Mouse (Mus musculus) skeletal muscle tissue, adult 2 months (tissue): ENCODE measurements around the gene Coa4.

ENCODE experiments used
- DNase-seq: peaks from one replicate; pipeline ENCODE4 v3.0.0-alpha.2; 2012; ENCODE audit warnings: low read depth, low spot score

The Coa4 gene

GRCm38 (mm10) chr7:100536804-100537518 lies at the start of gene Coa4:
Coa4 (plus strand) TSS chr7:100537071.
- DNase-seq, result peak; percentile 91

GRCm38 (mm10) chr7:100487301-100487700 lies 49.6 kb upstream of the Coa4 start:
- DNase-seq, result no peak

DNA sequence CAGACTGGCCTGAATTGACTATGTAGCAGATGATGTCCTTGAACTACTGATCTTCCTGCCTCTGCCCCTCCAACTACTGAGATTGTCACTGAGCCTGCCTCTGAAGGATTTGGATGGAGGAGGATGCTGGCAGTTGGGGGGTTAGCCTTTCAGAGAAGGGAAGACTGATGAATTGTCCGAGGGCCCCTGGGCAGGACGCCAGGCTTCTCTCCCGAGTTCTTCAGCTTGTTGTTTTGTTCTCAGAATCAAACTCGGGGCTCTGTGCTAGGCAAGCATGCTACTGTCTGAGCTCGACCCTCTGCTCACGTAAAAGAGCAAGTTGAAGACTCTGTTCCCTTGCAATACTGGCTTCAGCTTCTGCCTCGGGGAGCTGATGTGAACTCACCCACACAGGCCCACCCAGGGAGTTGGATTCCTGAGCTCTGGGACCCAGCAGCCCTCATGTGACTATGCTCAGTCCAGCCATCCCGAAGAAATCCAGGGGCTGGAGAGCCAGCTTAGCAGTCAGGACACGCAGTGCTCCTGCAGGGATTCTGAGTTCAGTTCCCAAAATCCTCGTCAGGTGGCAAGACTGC lies 48.3 kb upstream of the Coa4 start:
- no peak for DNase-seq

GRCm38 (mm10) chr7:100492391-100493116 lies 44.3 kb upstream of the Coa4 start:
- DNase-seq, result no peak

- DNase-seq, result peak; percentile 70
Measured at GRCm38 (mm10) chr7:100493117-100493483, 43.8 kb upstream of the Coa4 start, which contains the start of gene Ucp2. Ucp2 (plus strand) TSS chr7:100493337.

DNA sequence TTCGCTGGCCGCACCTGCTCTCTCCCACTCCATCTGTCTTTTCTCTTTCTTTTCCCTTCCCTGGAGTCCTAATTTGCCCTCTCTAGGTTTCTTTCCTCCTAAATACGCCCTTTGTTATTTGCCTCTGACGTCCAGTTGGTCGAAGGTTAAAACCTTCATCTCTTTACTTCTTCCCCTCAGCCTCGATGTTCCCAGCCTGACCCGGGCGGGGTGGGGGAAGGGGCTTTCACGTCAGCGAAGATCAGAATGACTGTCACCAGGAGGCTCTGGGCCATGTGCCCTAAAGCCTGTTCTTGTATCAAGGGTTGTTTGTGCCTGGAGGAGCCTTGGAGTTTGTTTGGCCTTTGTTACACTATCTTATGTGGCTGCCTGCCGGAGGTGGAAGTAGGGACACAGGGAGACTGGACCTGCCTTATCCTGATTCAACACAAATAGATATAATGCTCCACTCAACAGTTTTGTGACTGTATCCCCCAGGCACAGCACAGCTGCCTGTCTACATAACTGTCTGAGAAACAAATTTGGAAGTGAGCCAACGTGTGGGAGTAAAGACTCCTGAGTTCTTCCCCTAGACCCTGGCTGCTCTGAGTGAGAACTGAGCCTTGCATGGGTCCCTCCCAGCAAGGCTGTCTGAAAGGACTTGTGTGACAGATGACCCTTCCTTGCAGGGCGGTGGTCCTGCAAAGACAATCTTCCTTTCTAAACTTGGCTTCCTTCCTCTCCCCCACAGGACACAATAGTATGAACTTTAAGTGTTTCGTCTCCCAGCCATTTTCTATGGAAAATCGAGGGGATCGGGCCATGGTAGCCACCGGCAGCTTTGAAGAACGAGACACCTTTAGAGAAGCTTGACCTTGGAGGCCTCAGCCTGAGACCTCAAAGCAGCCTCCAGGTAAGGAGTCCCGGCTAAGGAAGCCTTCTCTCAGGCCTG lies 43.1 kb upstream of the Coa4 start:
- DNase-seq, result peak; percentile 57

GRCm38 (mm10) chr7:100494415-100494831 lies 42.4 kb upstream of the Coa4 start:
- DNase-seq, result no peak

GRCm38 (mm10) chr7:100495042-100495441 lies 41.8 kb upstream of the Coa4 start:
- no peak for DNase-seq

DNA sequence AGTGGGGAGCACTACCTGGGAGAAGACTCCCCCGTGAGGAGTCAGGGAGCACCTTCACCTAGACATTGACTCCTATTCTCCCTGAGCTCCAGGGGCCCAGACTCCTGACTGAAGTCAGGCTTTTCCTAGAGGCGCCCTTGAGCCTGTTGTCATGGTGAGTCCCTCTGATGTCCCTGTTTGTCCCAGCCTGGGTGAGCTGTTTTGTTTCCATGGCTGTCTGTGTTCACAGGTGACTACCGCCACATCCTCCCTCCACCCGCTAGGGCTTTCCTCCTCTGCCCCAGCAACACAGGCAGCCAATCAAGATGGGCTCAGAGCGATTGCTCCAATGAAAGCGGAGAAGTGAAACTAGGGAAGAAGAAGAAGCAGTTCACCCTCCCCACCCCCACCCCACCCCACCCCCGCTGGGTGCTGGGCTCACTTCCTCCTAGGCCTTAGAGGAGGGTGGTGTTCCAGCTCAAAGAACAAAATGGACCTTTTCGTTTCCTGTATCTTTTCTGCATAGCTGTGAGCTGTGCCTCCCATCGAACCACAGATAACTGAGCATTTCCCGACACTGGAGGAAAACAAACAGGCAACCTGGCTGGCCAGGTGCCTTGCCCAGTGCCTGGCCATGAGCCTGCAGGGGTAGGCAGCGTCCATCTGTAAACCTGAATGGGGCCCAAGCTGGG lies 41.2 kb upstream of the Coa4 start:
- DNase-seq, result peak; percentile 76

- DNase-seq, result no peak
Measured at GRCm38 (mm10) chr7:100496371-100496770, 40.5 kb upstream of the Coa4 start.

- DNase-seq, result no peak
Measured at GRCm38 (mm10) chr7:100496791-100497190, 40.1 kb upstream of the Coa4 start.

GRCm38 (mm10) chr7:100497402-100497801 lies 39.5 kb upstream of the Coa4 start:
- DNase-seq, result no peak

GRCm38 (mm10) chr7:100497982-100498381 lies 38.9 kb upstream of the Coa4 start:
- no peak for DNase-seq

DNA sequence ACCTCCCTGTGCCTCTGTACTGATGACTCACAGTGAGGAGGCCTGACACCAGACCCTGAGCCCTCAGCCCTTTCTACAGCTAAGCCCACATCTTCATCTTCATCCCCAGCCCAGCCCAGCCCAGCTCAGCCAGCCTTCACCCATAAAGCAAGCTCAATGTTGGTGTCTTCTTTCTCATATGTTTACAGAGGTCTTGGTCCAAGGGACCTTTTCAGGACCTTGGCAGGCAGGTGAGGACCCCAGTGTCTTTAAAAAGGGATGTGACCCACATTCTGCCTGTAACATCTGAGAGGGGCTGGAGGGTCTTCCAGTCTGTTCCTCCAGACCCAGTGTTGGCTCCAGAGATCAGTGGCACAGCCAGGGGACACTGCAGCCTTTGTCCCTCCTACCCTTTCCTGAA lies 37.4 kb upstream of the Coa4 start:
- DNase-seq, result no peak

DNA sequence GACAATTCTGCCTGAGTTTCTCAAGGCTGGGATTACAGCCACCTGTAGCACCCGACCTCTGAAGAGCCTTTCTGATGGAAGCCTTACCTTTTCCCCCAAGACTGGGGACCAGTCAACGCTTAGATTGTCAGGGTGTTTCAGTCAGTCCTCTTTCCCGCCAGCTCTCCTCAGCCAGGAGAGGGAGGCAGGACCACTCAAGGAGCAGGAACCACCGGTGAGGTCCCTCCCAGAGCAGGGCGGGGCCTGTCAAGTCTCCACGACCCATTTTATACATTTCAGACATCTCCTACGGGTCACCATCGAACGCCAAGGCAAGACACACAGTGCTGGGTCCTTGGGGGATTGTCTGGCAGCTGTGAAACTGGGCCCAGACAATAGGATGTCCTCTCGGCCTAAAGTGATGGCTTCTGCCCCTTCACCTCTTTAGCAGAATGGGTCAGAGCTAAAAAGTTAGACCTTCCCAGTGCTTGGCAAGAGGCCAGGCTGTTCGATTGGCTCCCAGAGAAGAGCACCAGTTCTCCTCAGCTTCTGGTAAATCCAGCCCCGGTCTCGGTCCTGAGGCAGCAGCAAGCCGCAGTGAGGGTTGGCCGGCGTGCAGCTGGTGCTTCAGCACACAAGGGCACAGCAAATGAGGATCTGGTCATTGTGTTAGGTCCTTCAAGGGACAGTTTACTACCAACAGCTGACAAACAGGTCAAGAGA lies 36.4 kb upstream of the Coa4 start:
- no peak for DNase-seq

GRCm38 (mm10) chr7:100501027-100501843 lies 35.6 kb upstream of the Coa4 start:
- no peak for DNase-seq

- no peak for DNase-seq
Measured at GRCm38 (mm10) chr7:100501844-100502373, 35.0 kb upstream of the Coa4 start.

DNA sequence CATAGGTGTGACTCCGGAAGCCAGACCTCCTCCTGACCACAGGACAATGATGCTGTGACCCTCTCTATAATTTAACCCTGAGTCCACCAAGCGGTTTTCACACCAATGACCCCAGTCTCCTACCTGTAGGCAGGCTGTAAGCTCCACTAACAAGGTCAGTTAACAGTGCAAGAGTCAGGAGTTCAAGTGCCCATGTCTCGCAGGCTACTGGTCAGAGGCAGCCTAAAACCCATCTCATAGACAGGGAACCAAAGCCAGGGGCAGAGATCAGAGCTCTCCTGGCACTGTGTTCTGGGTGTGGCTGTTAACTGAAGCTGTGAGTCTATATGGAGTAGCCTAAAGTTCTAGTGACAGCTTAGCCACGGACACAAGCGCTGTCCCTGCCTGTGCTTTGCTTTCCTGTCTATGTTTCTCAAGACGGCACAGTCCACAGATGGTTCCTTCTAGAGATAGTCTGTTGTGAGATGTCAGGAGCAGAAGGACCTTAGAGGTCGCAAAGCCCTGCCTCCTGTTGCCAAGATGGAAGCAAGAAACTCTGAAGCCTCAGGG lies 34.4 kb upstream of the Coa4 start:
- DNase-seq, result no peak

GRCm38 (mm10) chr7:100503076-100503475 lies 33.8 kb upstream of the Coa4 start:
- no peak for DNase-seq
